Mouse (Mus musculus) brain, adult 10 weeks (tissue): ENCODE results near the gene Gm16368. TPM values are rescaled to one million over a fixed set of nuclear protein-coding genes. Genes with fewer than 3 reads are reported as not detected.

ENCODE experiments used
- polyA plus RNA-seq: library from polyadenylated mRNA; stranded (reverse); fragments of 350-450 nt; fragmentation: Illumina TruSeq; extraction: RNeasy Lipid Tissue Mini Kit (QIAGEN cat#74804); gene quantifications from one replicate; pipeline ENCODE4 v1.2.3, GENCODE M21; 2015; ENCODE audit warnings: low read depth, low replicate concordance

Gm16368 gene
- not detected for polyA plus RNA-seq

DNA sequence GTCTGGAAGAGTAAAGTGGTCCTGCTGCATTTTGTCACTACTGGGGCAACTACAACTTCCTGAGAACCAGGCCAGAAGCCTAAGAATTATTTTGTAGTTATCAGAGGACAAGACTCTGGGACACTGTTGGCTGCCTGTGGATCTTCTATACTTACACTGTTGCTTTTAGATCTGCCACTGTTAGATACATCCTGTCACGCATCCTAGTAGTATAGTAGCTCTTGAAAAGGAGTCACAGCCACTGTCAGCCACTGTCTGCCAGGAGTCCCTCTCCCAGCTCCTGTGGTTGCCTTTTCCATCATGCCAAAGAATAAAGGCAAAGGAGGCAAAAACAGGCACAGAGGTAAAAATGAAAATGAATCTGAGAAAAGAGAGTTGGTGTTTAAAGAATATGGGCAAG is at the start of gene Gm16368:
Gm16368 (plus strand) TSS at position 301 of the 400 bp plus-strand sequence.

Other genes with a start within 250 kb of the Gm16368 start
- gene Gm2001, start 241.4 kb upstream of the Gm16368 start, polyA plus RNA-seq = not detected
- not detected for gene Gm2016, start 209.6 kb upstream of the Gm16368 start, polyA plus RNA-seq
- gene Gm2022, start 188.3 kb upstream of the Gm16368 start, polyA plus RNA-seq = not detected
- not detected for gene Gm2035, start 163.8 kb upstream of the Gm16368 start, polyA plus RNA-seq
- not detected for gene Gm2042, start 129.6 kb upstream of the Gm16368 start, polyA plus RNA-seq
- not detected for gene Gm2075, start 71.8 kb upstream of the Gm16368 start, polyA plus RNA-seq
- not detected for gene Gm6803, start 64.9 kb upstream of the Gm16368 start, polyA plus RNA-seq
- gene Gm2056, start 56.7 kb upstream of the Gm16368 start, polyA plus RNA-seq = not detected
- gene Gm10436, start 98.4 kb downstream of the Gm16368 start, polyA plus RNA-seq = not detected
- gene Gm8332, start 166.4 kb downstream of the Gm16368 start, polyA plus RNA-seq = not detected
- not detected for gene Gm5662, start 190.8 kb downstream of the Gm16368 start, polyA plus RNA-seq
- gene Gm5039, start 240.3 kb downstream of the Gm16368 start, polyA plus RNA-seq = not detected